Mouse (Mus musculus) kidney, adult 2 months (tissue): Measurements from ENCODE around the gene Slc44a1. TPM values are rescaled to one million over a fixed set of nuclear protein-coding genes. Genes with fewer than 3 reads are reported as not detected.

Source experiments
- DNase-seq: peaks from one replicate; pipeline ENCODE4 v3.0.0; 2021
- H3K27ac ChIP-seq: fragments of 200-500 bp; 2 replicates; pipeline ENCODE4 v1.5.1; 2012; ENCODE audit warnings: low read depth, low read length, control low read depth, inconsistent platforms; ENCODE audit not compliant: insufficient read depth
- H3K27me3 ChIP-seq: fragments of 200-500 bp; replicated peaks from 2 replicates; pipeline ENCODE4 v1.6.1; 2012; ENCODE audit warnings: mild to moderate bottlenecking, moderate library complexity, low read length, inconsistent platforms; ENCODE audit not compliant: control insufficient read depth, insufficient read depth
- H3K36me3 ChIP-seq: fragments of 200-500 bp; 2 replicates; pipeline ENCODE4 v1.6.1; 2012; ENCODE audit warnings: mild to moderate bottlenecking, moderate library complexity, low read length, inconsistent platforms; ENCODE audit not compliant: control insufficient read depth, insufficient read depth
- H3K4me1 ChIP-seq: fragments of 200-500 bp; 2 replicates; pipeline ENCODE4 v1.6.1; 2011; ENCODE audit warnings: low read length; ENCODE audit not compliant: control insufficient read depth, insufficient read depth
- H3K4me3 ChIP-seq: fragments of 200-500 bp; 2 replicates; pipeline ENCODE4 v1.5.1; 2011; ENCODE audit warnings: mild to moderate bottlenecking, low read depth, low read length, control low read depth; ENCODE audit not compliant: insufficient read depth
- CTCF ChIP-seq: fragments of 200-500 bp; conservative IDR thresholded peaks from 2 replicates; pipeline ENCODE4 v1.5.1; 2011; ENCODE audit warnings: low read depth, mild to moderate bottlenecking, control low read depth, low read length, moderate library complexity, mixed read lengths; ENCODE audit not compliant: insufficient read depth, insufficient read length
- POLR2A ChIP-seq: fragments of 200-500 bp; IDR thresholded peaks from one replicate; pipeline ENCODE4 v1.6.1; 2011; ENCODE audit warnings: low read depth, low read length, control low read depth
- WGBS: fragments of 180-500 bp; shearing (Covaris S2); methylation state at CpG from one replicate; pipeline ENCODE4 v1.1.7; 2018; 5-methylcytosine and 5-hydroxymethylcytosine counted together
- polyA plus RNA-seq: library from polyadenylated mRNA; depleted of rRNA; stranded (reverse); fragments of >200 nt; gene quantifications from 2 replicates; pipeline ENCODE4 v1.2.3, GENCODE M21; 2012

Gene Slc44a1
- polyA plus RNA-seq, 1 experiment = 26.5 TPM

DNA sequence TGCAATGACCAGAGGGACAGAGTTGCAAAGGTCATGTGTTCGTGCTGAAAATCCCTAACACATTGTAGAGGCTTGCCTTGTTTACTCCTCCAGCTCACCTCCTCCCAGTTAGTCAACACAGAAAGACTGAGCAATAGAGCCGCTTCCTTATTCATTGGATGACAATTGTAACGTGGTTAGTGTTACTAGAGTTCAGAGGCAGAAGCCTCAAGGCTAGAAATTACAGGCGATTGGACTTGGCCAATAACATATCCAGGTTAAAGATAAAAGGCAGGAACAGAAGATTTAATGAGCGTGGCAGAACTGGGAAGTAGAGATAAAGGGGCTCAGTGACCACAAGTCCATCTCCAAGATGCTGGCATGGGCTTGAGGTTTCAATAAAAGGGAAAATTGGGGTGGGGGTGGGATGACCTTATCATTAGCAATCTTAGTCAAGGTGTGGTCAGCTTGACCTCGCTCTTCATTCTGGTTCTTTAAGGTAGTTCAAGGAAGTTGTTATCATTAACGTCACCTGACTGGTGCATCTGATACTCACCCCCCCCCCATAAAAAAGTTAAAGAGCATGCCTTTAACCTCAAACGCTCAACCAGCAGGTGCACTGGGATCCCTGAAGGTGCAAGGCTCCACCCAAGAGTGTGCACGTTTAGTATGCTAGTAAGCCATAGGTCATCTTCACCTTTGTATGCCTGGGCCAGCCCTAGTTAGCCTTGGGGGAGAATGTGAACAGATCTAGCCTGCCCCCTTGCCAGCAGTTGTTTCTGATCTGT lies 26.0 kb upstream of the Slc44a1 start:
- H3K27me3 ChIP-seq = no peaks in the 10 kb centered on the region
- no peak for DNase-seq
- H3K27ac ChIP-seq = no peak overlapping the region
- no peaks in the 10 kb centered on the region for H3K36me3 ChIP-seq
- no peaks in the 10 kb centered on the region for H3K4me1 ChIP-seq
- H3K4me3 ChIP-seq = no peak overlapping the region
- TF ChIP-seq POLR2A (no peak), CTCF (no peak)
- 80% methylated on average over 9 of the region's 9 CpGs for WGBS

DNA sequence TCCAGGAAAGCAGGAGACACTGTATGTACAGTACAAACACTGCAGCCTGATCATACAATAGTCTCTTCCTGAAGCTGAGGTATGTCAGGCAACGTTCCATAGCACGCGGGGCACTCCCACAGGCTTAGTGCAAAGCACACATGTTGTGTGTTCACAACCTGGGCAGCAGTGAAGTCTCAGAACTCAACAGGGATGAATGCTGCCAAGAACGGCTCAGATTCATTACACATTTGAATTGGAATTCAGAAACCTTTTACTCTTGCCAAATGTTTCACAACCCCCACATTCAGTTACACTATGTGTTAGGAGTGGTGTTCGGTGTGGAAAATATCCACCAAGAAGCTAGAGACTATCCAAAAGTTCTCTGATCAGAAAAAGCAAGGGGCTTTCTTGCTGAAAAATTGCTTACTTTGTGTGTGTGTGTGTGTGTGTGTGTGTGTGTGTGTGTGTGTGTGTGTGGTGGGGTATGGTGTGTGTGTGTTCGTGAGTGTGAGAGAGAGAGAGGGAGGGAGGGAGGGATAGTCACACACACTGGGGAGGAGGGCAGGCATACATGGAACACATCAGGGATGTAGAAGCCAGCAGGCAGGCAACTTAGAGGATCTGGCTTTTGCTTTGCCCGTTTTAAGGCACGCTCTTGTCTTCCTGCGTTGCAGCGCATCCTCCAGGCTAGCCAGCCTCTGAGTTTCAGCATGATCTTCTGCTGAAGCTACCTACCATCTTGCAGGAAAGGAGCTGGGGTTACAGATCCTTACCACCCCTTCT lies 24.2 kb upstream of the Slc44a1 start:
- H3K36me3 ChIP-seq = no peaks in the 10 kb centered on the region
- WGBS = 70% methylated on average over 10 of the region's 10 CpGs
- peak; percentile 17 for DNase-seq
- no peak overlapping the region for H3K27ac ChIP-seq
- no peaks in the 10 kb centered on the region for H3K27me3 ChIP-seq
- TF ChIP-seq CTCF (no peak), POLR2A (no peak)
- no peak overlapping the region for H3K4me3 ChIP-seq
- no peaks in the 10 kb centered on the region for H3K4me1 ChIP-seq

DNA sequence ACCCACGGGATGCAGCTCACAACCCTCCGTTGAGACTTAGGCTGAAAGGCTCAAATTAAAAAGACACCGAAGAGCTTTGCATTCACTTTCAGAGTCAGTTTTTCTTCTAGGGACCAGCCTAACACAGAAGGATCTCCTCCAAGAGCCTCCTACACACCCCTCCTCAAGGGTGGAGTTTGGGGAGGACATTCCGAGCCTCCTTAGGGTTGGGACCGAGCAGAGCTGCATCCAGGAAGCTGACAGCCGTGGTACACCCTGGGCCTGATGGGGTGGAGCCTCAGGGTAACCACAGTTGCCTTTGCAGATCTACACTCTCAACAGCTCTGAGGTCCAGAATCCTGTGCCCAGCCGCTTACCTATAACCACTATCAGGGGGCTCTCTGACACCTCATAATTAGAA lies 23.3 kb upstream of the Slc44a1 start:
- Histone ChIP-seq H3K27me3 (no peaks in the 10 kb centered on the region), H3K36me3 (no peaks in the 10 kb centered on the region), H3K4me3 (no peak overlapping the region), H3K27ac (no peak overlapping the region), H3K4me1 (no peaks in the 10 kb centered on the region)
- no peak for TF ChIP-seq CTCF
- no peak for TF ChIP-seq POLR2A
- 45% methylated on average over 7 of the region's 7 CpGs for WGBS
- DNase-seq = no peak

DNA sequence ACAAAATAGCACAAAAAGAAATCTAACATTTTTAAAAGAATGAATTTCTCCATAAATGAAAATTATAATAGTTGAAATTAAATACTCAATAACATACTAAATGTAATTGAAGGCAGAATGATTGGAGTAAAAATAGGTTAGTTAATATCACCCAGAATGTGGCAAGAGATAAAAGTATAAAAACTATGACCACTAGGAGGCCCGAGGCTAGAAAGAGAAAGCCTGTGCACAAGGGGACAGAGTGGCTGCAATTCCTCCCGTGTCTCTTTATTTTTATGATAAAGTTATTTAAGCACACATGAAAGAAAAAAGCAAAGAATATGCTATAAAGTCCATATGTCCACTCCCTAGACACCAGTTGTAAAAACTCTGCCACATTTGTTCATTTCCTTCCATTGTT lies 17.4 kb upstream of the Slc44a1 start:
- H3K27me3 ChIP-seq = no peaks in the 10 kb centered on the region
- H3K4me1 ChIP-seq = no peaks in the 10 kb centered on the region
- 39% methylated on average over 2 of the region's 2 CpGs for WGBS
- no peak for DNase-seq
- TF ChIP-seq POLR2A = no peak
- 0 out of 2 replicates have a peak, but pooled peaks have one; percentile 24 for TF ChIP-seq CTCF
- no peak overlapping the region for H3K27ac ChIP-seq
- no peak overlapping the region for H3K4me3 ChIP-seq
- no peaks in the 10 kb centered on the region for H3K36me3 ChIP-seq

DNA sequence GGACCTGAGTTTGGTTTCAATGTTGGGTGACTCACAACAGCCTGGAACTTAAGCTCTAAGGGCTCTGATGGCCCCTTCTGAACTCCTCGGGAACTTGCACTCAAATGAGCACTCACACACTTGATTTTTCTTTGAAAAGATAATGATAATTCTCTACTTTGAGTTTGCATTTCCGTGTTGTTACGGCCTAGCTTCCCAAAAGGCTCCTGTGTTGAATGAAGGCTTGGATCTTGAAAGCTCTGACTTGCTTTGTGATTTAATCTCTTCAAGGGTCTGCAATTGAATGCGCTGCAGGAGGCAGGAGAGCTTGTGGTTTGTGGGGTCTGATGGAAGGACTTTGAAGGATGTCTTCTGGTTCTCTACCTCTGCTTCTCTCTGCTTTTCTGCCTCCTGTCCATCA lies 13.1 kb upstream of the Slc44a1 start:
- 89% methylated on average over 4 of the region's 4 CpGs for WGBS
- no peaks in the 10 kb centered on the region for H3K27me3 ChIP-seq

DNA sequence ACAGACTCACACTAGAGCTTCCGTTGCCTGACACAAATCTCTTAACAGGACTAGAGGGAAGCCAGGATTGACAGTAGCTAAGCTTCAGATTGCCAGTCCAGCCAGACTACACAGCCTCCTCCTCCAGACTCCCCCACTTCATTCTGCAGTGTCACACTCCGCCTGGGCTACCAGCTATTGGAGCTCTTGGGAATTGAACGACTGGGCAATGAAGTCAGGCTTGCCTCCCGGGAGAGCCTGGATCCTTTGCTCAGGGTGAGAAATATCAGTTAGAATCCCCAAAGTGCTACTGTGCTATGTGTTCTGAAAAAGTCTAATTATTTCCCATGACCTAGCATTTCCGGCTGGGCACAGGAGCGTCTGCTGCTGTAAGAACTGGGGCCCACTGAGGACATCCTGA lies 9.7 kb upstream of the Slc44a1 start:
- peaks cover 4% of the 10 kb centered on the region; the same call in 1 of the 2 replicates for H3K4me1 ChIP-seq
- DNase-seq = no peak
- H3K36me3 ChIP-seq = no peaks in the 10 kb centered on the region
- WGBS = 36% methylated on average over 6 of the region's 6 CpGs
- no peaks in the 10 kb centered on the region for H3K27me3 ChIP-seq
- TF ChIP-seq POLR2A (no peak), CTCF (no peak)
- H3K27ac ChIP-seq = no peak overlapping the region
- H3K4me3 ChIP-seq = no peak overlapping the region

More for the DNA sequence above, 13.1 kb upstream of the Slc44a1 start:
- no peak overlapping the region for H3K4me3 ChIP-seq
- no peak overlapping the region for H3K27ac ChIP-seq
- TF ChIP-seq CTCF (no peak), POLR2A (no peak)
- H3K36me3 ChIP-seq = no peaks in the 10 kb centered on the region
- no peak for DNase-seq
- H3K4me1 ChIP-seq = peaks cover 3% of the 10 kb centered on the region; the same call in 1 of the 2 replicates

DNA sequence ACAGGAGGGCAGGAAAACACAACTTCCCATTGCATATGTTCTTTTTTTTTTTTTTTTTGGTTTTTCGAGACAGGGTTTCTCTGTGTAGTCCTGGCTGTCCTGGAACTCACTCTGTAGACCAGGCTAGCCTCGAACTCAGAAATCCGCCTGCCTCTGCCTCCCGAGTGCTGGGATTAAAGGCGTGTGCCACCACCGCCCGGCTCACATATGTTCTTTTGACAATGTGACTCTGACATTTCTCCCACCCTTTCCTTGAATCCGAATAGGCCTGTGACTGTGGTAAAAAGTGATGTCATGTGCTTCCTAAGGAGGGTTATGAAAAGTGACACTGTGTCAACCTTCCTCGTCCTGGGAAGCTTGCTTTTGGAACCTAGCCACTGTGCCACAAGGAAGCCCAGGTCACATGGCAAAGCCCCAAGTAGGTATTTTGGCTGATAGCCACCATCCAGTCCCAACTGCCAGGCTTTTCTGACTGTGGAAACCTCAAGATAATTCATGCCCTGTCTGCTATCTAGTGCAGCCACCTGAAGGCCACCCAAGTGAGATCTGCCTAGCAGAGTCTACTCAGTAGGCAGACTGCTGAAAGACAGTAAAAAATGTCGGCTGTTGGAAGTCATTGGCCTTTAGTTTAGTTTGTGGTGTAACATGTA lies 8.5 kb upstream of the Slc44a1 start:
- Histone ChIP-seq H3K27me3 (no peaks in the 10 kb centered on the region), H3K27ac (no peak overlapping the region), H3K4me3 (no peak overlapping the region), H3K36me3 (no peaks in the 10 kb centered on the region), H3K4me1 (peaks cover 4% of the 10 kb centered on the region; the same call in 1 of the 2 replicates)
- DNase-seq = peak; percentile 71
- TF ChIP-seq CTCF = no peak
- no peak for TF ChIP-seq POLR2A
- 70% methylated on average over 10 of the region's 10 CpGs for WGBS
